Mouse (Mus musculus) skeletal muscle tissue, adult 2 months (tissue): ENCODE results near the gene Tecta.

Experiments used
- DNase-seq: peaks from one replicate; pipeline ENCODE4 v3.0.0-alpha.2; 2012; ENCODE audit warnings: low read depth, low spot score

Tecta gene

DNA sequence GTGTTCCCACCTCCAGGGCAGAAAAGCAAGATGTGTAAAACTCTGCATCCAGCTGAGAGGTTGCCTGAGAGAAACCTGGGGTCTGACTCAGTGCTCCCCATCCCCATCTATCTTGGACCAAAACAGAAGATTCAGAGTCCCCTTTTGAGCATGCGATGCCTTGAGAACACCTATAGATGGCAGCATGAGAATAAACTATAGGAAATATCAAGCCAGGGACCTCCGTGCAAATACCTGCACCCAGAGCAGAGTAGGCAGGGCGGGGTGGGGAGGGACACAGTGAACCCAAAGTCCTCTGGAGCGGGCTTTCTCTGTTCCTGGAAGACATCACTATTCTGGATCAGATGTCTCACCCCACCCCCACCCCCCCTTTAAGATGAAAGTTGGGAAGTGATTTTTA is 11.2 kb downstream of the Tecta start:
- DNase-seq, result no peak

DNA sequence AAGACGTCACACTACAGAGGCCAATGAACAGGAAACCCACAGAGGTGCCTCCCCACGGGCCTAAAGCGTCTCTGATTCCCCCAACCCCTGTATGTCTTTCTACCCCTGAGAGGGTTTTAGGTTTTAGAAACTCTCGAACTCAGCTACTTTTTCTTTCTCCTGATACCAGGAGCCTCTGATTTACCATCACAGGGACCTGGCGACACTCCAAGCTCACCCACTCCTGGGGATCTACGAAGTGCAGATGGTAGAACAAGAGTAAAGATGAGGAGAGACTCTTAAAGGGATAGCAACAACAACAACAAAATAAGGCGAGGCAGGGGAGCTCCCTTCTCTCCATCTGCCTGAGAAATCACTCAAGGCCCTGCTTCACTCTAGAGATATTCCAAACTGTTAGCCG is 12.7 kb downstream of the Tecta start:
- no peak for DNase-seq

DNA sequence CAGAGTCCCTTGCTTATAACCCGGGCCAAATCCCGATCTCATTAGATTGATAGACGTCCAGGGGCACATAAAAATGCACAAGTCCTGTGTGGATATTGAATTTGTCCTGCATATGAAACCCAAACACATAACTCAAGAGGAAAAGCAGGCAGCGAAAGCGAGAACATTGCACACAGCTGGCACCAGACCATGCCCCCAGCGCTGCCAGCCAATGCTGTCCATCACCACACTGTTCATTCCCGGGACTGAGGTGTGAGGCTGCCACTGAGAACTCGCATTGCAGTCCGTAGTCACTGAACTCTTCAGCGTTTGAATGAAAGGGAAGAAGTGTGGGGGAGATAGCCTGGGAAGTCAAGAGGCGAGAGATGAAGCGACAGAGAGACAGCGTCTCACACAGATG is 14.1 kb downstream of the Tecta start:
- DNase-seq, result no peak

DNA sequence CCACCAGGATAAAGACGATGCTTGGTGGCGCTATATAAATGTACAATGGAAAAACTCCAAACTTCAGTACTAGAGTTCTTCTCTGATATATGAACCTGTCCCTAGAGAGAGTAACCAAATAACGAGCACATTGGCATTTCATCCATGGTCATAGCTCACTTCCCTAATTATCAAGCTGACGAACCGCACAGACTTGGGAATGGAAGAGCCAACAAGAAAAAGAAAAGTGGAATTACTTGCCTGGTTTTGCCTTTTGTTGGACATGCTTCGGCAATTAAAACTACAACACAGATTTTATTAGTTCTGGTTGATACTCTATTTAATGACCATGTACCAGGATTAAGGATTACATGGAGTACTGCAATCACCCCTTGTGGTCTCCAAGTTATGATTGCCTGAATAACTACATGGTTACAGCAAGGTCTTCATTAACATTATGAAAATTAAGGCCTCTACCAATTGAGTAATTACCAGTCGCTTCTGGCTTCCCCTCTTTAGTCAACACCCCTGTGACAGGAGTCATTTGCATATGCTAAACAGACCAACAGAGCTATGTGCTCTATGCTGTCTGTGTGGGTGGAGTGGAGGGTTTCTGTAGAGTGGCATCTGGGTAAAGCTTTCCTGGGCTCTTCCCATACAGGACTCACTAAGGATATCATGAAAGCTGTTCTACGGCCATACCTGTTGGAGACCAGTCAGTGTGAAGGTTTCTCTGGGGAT is 16.9 kb downstream of the Tecta start:
- DNase-seq, result no peak

DNA sequence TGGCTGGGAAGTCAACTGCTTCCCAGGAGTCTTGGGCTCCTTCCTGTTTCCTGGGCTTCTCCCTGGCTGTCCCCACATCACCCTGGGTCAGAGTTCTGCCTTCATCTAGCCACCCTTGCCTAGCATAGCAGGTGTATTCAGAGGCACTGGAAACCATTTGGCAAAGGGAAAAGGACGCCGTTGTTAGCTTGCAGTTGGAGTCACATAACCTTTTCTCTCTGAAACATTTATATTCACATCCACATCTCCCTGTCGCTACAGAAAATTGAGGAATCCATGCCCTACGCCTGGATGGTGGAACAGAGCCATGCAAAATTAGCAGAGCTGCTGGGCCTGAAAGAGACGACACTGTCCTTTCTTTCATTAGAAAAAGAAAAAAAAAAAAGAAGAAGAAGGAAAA is 17.7 kb downstream of the Tecta start:
- DNase-seq, result no peak

DNA sequence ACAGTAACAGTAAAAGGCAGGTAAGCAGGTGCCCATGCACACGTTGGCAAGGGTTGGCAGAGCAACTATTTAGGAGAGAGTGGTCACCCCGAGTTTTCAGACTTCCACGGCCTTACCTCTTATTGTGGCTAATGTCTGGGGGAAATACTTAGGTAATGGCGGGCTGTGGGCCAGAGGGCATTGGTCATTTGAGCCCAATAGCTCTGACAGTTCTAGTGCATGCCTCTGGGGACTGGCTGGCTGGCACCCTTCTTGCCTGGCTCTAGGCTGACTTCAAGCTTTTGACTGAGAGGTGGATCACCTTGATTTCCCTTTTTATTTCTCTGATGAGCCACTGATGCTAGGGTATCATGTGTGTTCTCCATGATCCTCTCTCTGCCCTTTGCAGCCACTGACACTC is 21.7 kb downstream of the Tecta start:
- no peak for DNase-seq

DNA sequence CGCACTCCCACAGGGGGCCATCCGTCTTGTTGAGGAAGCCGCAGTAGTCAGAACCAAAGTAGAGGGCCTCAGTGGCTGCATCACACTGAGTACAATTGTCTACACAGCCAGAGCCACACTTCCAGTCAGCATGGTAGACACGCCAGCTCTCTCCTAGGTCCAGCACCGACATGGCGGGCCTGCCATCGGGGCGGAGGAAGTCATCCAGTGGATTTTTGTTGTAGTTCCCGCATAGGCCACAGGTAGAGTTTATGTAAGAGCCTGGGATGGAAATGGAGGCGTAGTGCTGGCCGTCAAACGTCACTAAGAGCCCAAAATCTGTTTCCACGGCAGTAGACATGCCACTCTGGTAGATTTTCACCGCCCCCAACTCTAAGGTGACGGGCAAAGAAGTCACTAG is 22.1 kb downstream of the Tecta start:
- no peak for DNase-seq

DNA sequence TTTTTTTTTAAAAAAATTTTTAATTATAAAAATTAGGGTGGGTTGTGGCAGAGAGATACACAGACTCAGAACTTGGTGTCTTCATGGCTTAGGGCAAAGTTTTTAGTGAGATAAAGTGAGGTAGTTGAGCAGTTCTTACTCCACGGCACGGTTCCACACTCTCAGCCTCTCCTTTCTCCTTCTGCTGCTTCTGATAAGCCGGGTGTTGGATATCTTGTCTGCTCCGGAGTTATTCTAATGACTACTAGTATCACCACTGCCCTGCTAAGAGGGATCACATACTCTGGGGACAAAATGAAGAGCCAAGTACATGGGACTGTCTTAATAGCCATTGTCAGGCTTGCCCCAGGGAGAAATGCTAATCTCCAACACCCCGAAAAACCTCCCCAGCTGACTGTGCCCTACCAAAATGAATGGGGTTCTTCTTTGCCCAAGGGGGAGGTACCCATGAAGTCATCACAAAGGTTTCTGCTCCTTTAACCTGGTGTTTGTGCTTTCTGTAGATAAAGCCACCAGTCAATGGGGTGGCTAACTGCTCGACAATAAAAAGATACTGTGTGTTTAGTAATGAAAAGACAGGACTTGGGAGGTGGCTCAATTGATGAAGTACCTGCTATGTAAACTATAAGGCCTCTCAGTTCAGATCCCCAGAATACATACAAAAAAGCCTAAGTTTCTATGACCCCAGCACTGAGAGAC is 27.9 kb downstream of the Tecta start:
- DNase-seq, result no peak

DNA sequence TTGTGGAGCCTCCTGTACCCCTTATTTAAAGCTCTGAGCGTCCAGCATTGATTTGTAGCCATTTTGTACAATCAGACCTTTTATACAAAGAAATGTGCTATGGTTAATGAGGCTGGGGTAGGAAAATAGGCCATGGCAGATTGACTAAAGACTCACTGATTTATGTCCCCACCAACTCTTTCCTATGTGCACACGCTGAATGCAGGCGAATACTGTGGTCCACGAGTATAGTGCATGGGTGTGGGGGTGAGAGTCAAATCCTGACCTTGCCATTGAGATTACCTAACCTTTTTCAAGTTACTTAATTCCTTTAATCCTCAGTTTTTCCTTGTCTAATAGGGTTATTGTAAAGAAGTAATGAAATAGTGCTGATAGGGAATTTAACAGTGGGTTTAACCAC is 42.1 kb downstream of the Tecta start:
- DNase-seq, result no peak

DNA sequence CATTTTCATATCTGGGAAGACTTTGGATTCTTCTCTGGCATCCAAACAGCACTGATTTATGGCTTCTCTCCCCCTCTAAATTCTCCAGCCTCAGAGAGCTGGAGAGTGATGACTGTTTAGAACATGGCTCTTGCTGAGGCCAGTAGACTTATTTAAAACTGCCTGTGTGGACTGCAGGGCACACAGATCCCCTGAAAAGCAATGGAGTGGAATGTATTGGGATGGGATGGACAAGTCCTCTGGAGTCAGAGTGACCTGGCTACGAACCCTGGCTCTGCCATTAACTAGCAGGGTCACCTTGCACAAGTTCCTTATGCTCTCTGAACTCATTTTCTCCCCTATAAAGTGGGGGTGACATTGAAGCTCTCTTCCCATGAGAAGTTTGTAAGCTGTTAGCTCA is 44.9 kb downstream of the Tecta start:
- DNase-seq, result no peak

DNA sequence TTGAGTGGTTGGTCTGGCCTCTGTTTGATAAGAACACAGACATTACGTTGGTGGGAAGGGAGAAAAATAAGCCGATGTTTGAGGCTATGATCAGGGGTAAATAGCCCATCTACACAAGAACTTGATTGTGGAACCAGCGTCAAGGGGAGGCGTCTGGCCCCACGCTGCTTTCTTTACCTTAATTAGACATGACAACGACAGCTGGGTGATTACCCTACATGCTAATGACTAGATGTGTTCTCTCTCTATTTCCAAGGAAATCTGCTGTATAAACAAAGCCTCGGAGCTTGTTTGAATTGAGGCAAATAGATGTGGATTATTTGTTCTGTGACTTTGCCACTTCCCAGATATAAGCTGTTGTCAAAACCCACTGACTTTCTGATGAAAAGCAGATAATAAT is 49.9 kb downstream of the Tecta start:
- no peak for DNase-seq

DNA sequence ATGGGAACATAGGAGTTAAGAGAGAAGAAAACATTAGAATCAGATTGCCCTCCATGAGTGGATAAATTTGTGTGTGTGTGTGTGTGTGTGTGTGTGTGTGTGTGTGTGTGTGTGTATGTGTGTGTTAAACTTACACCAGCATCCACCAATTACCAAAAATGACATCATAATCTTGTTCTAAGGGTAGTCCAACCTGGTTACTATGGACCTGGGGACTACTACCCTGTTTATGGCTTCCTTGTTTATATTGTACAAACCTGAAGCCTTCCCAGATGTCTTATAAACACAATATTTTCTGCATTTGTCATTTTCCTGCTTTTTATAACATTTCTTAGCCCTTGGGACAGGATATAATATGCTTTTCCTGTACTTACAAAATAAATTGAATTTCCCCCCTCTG is 53.4 kb downstream of the Tecta start:
- no peak for DNase-seq

DNA sequence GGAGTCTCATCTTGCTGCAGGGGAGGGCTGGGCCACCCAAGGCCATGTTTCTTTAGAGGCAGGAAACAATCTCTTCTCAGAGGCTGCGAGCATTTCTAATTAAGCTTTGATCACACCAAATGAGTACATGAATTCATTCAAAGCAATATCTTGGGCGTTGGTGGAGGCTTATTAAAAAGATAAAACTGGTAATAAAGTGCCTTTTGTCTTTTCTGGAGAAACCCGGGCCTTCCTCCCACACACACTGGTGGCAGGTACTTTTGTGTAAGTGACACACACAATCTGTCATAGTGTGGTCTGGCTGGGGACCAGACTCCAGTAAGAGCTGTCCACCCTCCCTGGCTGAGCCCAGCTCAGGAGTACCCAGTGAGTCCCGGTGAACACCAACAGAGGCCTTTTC is 60.6 kb downstream of the Tecta start:
- DNase-seq, result no peak

DNA sequence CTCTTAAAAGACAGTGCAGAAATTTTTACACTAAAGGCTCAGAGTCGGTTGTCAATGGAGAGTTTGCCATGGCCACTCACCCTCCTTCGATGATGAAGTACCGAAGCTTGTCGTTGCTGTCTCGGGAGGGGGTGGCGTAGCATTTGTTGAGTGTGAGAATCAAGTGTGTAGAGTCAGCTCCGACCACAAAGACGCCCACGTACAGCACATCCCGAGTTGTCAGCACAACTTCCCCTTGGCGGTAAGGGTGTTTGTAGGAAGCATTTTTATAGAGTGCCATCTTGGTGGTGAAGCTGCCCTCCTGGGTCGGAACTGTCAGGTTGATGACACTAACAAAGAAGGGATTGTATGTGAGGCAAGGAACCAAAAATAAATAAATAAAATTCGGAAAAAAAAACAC is 62.7 kb downstream of the Tecta start:
- DNase-seq, result no peak

DNA sequence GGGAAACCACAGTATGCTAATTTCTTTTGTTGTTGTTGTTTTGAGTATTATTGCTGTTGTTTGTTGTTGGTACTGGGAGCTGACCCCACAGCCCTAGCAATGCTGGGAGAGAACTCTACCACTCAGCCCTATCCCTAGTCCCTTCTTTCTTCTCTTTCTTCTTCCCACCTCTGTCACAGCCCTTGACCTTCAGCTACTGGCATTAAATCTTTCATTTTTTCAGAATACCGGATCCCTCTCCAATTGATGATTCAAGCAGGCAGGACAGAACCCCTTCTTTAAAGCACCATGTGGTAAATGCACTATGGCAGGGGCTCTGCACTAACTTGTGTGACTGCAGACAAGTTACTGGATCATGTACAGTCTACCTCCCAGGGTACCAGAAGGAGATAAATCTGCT is 63.2 kb downstream of the Tecta start:
- DNase-seq, result no peak

DNA sequence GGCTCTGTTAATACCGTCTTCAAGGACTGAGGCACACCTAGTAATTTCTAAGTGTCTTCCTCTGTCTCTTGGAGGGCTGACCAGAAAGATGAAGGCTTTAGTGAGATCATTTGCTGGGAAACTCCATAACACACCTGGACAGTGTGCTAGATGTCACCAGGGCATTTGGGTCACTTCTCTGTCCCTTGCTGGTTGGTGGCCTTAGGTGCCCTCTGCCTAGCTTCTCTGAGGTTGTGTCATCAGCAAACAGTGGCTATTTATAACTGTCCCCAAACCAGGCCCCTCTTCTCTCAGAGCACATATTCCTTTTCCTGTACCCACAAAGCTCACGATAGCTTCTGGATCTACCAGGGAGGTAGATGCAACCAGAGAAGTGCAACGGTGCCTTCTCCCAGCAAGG is 64.8 kb downstream of the Tecta start:
- peak; percentile 16 for DNase-seq

DNA sequence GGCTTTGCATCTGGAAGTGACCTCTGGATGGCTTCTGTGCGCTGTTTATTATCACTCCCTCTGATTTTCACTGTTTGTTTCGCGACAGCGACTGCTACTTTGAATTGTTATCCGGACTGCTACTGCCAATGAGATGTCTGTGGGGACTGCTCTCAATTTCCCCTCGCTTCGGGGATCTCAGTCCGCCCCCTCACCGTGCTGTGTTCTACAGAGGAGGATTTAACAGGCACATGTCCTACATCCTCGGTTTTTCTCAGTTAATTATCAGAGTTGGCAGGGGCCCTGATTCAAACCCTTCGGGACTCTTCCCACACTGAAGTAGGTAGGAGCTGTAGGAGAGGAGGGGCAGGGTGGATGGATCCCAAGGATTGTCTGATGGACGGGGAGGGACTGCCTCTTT is 67.0 kb downstream of the Tecta start:
- DNase-seq, result no peak

DNA sequence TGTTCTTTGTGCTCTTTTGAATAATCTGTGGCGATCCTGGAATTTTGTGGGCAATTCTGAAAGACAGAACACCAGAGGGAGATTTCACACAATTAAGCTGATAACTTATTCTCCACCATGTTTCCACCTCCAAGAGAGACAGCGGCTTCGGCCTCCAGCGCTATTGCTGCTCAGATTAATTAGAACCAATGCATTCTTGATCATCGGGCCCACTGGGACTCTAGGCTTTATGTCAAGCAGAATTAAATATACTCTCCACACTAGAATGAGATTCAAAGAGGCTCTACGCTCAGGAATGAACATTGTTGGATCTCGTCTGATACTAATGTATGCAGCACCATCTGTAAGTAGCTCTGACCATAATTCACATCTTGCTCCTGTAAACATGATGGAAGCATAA is 68.4 kb downstream of the Tecta start:
- no peak for DNase-seq

DNA sequence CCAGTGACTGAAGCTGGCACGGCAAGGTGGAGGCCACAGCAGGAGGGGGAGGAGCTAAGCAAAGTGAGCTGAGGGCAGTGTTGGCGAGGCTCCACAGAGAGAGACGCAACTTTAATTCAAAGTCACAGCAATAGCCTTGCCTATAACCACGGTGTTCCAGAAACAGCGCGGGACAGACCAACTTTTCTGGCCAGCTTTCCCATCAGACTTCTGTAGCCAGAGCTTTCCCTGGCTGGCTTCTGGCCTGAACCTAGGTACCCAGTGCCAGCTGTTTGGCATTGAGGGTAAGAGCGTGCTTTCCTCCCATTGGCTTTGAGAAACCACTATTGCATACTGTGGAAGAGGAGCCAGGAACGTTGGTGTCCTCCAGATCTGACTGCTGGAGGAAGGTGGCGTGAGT is 70.0 kb downstream of the Tecta start:
- peak; percentile 43 for DNase-seq

DNA sequence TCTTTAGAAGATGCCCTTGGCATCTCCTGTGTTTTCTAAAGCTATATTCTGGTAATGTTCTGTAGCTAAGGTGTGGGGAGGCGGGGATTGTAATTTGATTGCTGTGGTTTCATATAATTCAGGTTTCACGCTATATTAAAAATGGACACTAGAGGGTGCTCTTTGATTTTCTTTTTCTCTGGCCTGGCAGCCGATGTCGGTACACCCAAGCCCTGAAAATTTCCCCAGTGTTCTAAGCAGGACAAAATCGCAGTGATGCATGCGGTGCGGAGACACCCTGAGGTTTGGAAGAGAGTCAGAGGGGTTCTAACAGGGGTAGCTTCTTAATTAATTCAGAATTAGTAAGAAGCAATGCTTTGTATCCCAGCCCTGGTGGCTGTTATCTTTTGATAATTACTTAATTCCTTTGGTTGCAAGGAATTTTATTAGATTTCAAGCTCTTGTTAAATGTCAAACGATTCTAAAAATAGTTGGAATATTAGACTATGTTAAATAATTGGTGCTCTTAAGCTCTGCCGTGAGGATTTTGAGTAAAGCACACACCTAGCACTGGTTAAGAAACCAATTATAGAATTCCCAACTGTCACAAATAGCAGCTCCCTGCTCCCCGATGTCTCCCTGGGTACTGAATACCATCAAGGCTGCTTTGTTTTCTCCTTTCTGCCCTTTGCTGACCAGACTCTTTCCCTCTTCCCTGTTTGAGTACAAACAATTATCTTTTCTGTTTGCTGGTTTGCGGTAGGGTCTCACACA is 72.9 kb downstream of the Tecta start:
- DNase-seq, result no peak

DNA sequence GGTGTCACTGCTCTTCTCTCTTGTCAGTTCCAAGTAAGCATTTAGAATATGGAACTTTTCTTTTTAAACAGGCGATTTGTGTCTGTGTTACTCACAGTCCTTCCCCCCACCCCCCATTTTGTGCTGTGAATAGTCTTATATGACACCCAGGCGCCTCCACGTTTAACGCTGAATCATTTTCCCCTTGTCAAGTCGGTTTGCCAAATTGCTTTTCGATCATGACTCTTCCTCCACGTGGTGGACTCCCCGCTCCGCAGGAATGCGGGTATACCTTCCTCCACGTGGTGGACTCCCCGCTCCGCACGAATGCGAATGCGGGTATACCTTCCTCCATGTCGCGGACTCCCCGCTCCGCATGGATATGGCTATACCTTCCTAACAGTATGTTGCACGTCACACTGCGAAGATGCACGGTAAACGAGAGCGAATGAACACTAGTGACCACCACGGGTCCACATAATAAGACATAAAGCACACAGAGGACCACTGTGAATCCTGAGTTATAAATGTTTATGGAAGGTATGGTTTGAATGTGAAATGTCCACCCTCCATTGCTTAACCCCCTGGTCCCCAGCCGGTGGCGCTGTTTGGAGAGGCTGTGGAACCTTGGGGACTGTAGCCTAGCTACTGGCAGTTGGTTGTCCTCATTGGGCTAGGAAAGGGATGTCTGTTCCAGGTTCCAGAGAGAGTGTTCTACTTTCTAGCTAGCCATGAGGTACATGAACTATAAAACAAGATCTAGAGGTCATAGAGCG is 74.9 kb downstream of the Tecta start:
- DNase-seq, result no peak

DNA sequence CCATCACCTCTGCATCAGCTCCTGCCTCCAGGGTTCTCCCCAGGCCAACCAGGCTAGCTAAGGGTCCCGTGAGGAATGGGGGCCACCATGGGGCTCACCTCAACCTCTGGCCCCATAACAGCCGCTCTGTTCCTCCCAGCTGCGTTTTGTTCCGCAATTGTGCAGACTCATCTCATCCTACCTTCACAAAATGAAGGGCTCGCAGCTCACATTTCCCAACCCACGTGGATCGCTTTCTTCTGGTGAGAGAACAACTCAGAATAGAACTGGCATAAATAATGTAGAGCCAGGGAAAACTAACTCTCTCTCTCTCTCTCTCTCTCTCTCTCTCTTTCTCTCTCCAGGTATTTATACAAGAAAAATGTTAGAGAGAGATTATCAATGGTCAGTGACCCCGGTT is 76.5 kb downstream of the Tecta start:
- no peak for DNase-seq
